Mouse (Mus musculus) urinary bladder, adult 2 months (tissue): ENCODE measurements around the gene Nid2. TPM values are rescaled to one million over a fixed set of nuclear protein-coding genes. Genes with fewer than 3 reads are reported as not detected.

Experiments used
- DNase-seq: peaks from one replicate; pipeline ENCODE4 v3.0.0; 2022; ENCODE audit warnings: low spot score
- polyA plus RNA-seq: library from polyadenylated mRNA; depleted of rRNA; stranded (reverse); fragments of >200 nt; gene quantifications from 2 replicates; pipeline ENCODE4 v1.2.3, GENCODE M21; 2012

Nid2 gene
- polyA plus RNA-seq, 1 experiment, result 9.0 TPM

DNA sequence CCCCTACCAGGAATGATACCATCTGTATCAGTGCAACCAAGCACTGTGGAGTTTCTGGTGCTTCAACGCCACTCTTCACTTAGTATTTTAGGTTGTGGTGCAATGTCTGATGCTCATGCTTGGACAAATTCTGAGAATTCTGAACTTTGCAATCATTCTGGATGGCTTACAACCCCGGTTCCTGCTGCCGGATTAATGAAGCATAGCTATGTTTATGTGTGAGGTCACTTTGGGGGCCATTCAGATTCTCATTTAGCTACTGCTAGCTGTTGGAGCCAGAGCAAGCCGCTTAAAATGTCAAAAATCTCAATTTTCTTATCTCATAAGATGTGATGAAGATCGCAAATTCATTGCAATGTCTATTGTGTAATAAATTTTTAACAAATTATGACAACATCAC, 6.2 kb upstream of the Nid2 start:
- DNase-seq, result no peak

DNA sequence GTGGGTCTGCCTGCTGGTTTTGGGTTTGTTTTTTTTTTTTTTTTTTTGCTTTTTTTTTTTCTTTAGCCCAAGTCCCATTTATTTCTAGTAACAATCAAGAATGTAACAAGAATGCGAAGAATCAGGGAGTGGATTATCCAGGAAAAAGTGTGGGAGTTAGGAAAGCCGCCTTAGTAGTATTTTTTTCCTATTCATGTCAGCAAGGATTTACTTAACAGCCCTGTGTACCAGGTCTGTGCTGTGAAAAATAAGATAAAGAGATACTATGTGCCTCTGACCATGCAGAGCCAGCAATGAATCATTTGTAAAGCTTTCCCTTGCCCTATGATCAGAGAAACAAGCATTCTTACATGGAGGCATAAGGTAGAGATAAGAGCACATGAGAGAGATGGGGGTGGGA, 4.8 kb upstream of the Nid2 start:
- DNase-seq, result no peak

DNA sequence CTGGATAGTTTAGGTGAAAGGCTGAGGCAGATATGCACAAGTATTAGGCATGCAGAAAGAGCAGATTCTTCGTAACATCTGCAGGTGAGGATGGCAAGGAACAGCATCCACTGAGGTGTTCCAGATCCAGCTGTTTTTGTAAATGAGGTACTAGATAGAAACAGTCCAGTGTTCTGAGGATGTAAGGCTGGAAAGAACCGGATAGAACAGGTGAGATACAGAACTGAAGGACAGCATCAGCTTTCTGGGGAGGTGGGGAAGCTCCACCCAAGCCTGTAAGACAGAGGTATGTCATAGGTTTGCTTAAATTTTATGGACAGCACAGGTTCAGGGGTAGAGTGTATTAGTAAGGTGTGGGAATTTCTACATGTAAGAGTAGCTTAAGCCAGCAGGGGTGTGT, 4.3 kb upstream of the Nid2 start:
- DNase-seq, result no peak

DNA sequence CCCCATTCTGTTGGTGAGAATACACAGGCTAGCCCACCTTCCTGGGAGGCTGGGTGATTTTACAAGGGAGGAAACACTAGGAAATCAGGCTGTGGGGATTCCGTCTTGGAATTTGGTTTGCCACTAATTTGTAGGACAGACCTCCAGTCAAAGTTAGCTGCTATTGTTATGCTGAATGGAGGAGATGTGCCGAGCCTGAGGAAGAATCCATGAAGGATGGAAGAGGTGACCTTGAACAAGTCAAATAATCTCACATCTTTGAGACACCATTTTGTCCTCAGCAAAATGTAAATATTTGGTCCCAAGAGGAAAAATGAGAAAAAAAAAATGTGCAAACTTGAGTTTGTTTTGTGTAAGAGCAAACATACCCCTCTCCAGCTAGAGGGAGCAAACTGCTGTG, 1.3 kb upstream of the Nid2 start:
- no peak for DNase-seq

DNA sequence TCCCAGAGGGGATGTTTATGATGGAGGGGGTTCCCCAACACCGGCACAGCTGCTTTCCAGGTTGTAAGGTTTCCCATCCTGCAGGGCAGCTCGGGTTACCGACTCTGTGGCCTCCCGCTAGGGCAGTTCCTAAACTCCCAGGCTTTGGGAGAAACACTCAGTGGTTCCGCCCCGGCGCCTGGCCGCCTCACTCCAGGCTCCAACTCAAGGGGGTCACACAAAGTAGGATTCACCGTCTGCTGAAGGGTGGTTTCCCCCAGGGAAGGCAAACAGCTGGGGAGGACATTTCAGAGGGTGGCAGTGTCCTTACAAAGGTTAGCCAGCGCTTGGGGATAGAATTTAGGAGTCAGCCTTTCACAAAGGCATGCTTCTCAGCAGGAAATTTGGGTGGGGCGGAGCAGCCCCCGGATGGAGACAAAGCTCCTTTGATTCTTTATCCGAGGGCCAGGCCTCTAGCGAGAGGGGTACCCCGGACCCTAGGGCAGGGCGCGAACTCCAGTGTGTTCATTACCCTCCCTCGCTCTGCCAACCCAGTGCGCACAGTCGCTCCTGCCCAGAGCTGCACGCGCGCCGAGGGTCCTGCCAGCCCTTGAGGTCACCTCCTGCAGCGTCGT, 547 bp upstream of the Nid2 start:
- DNase-seq, result no peak

DNA sequence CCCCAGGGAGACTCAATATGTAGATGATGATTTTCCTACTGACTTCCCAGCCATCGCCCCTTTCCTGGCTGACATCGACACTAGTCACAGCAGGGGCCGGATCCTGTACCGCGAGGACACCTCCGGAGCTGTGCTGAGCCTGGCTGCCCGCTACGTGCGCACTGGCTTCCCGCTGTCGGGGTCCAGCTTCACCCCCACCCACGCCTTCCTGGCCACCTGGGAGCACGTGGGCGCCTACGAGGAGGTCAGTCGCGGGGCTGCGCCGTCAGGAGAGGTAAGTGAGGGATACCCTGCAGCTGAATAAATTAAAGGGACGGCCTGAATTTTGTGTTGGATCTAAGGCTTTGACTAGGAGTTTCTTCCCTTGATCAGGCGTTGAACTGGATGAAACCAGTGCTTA, 1.2 kb downstream of the Nid2 start:
- no peak for DNase-seq

DNA sequence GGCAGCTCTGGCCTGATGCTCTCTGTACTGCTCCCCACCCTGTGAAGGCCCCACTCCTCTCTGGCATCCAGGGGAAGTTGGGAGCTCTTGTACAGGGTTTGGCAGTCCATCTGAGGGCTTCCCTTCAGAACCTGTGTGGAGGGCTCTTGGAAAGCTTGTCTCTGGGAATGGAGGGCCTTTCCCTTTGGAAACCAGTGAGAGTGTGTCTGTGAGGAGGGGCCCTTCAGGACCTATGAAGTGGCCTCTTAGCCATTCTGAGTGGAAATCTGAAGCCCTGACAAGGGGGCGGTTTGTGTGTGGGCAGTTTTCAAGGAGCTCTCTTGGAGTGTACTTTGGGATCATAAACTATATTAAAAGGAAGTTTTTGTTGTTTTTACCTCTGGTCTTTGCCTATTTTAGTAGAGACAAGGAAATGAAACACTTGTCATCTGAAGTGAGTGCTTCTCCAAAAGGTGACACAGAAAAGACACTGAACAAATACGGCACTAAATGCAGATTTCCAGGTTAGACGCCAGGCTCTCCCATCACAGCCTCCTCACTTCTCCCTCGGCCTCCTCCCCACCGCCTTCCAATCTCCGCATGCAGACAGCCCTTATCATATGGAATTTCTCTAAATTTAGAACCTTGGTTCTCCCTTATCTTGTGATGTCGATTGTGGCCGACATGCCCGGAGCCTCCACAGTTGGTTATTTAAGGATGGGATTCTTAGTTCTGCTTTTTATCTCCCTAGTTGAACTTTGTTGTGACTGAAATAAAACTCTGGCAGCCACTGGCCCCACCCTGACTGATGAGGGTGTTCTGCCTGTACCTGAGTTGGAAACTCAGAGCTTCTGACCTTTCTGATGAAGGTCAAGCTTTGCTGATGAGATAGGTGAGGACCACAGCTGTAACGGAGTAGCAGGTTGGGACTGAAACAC, 8.5 kb downstream of the Nid2 start:
- DNase-seq, result no peak

DNA sequence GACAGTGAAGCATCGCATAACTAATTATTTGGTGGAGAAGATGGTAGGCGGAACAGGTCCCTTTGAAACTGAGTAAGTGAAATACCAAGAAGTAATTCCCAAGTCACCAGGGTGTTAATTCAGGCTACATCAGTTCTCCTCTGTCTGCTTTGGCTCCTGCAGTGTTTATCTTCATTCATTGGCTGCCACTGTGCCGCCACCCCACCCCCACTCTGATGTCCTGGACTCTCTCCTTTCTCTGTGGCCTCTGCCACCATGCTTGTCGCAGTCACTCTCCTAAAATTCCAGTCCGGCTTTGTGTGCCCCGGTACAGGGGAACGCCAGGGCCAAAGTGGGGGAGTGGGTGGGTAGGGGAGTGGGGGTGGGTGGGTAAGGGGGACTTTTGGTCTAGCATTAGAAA, 9.7 kb downstream of the Nid2 start:
- DNase-seq, result no peak

DNA sequence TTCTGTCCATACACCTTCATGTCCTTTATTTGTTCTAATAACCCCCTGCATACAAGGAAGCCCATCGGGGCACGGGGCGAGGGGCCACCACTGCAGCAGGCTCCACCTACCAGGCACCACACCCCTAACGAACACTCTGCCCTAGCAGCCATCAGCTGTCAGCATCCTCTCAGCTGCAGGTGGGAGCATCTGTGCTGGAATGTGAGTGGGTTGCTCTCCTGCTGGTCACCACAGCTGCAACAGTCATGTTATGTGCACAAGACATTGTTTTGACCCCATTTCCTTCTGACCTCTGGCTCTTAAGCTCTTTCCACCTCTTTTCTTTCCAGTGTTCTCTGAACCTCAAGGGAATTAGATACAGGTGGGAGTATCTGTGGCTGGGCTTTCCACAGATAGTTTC, 10.9 kb downstream of the Nid2 start:
- no peak for DNase-seq

DNA sequence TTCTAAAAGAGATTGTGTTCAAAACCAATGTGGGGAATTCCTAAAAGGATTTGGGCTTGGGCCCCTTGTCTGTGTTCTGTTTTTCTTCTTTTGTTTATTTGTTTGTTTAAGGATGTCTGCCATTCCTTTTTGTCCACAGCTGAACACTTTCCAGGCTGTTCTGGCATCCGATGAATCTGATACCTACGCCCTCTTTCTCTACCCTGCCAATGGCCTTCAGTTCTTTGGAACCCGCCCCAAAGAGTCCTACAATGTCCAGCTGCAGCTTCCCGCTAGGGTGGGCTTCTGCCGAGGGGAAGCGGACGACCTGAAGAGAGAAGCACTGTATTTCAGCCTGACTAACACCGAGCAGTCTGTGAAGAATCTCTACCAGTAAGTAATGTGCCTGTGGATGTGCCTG, 12.5 kb downstream of the Nid2 start:
- no peak for DNase-seq

DNA sequence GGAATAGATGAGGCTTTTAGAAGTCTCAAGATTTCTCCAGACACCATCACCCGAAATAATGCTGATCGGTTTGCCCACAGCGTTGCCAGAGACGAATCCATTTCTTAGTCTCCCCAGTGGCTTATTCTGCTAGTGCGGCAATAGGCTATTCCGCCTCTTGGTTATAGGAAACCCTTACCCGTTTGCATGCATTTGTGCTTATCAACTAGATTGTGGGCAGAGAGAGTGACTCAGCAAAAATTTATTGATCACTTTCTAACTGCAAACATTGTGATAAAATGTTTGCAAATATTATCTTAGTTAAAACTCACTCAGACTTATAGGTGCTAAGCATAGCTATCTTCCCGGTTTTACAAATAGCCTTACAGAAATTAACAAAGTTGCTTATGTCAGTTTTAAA, 13.3 kb downstream of the Nid2 start:
- no peak for DNase-seq

DNA sequence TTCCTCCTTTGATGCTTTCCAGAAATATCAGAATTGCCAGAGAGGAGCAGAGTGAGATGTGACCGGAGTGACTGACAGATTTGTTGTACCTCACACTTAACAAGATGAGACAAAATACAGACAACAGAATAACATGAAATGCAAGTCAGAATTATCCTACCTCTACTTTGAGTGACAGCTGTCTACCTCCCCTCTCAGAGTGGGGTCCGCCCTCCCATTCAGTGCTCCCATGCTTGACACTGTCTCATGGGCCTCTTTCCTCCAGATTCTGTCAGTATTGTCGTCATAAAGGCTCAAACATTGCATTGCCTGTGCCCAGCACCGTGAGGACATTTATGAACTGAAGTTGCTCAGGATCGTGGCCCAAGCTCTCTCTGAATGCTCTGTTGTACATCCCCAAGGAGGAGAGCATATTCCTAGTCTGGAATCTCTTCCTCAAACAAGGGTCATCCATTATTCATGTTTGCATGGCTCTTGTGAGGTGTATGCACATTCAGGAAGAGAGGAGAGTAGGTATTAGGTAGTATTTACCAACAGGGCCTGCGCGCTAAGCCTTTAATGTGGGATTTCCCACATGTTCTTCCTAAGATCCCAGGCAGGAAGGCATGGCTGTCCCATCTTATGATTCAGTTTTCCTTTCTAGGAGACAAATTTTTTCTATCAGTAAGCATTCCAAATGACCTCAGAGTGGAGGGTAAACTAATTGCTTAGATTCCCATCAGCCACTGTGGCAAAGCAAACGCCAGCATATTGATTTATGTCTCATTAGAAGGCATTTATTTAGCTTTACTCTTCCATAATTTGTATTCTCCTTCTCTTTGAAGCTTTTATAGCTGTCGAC, 14.7 kb downstream of the Nid2 start:
- DNase-seq, result no peak

DNA sequence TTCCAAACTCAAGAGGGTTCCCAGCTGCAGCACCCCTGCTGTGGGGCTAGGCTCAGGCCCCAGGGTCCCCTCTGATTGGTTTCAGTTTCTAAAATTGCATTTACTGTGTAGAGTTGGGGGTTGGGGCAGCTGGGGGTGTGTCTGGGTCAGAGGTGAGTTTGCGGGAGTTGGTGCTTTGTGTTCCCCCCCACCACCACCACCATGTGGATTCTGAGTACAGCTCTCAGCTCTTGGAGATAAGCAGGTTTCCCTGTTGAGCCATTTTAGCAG, 15.2 kb downstream of the Nid2 start:
- DNase-seq, result no peak

DNA sequence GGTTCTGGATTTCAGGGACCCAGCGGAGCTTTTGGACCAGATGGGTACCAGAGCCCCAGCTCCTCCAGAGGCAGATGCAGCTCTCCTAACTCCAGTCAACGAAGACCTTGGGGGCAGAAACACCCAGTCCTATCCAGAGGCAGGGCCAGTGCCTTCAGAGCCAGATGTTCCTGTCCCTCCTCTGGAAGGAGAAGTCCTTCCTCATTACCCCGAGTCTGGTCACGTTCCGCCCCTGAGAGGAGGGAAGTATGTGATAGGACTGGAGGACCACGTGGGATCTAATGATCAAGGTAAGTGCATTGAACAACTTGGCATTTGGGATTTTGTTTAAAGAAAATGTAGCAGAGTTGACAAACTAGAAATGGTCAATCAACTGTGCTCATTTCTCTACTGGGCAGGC, 17.6 kb downstream of the Nid2 start:
- no peak for DNase-seq

DNA sequence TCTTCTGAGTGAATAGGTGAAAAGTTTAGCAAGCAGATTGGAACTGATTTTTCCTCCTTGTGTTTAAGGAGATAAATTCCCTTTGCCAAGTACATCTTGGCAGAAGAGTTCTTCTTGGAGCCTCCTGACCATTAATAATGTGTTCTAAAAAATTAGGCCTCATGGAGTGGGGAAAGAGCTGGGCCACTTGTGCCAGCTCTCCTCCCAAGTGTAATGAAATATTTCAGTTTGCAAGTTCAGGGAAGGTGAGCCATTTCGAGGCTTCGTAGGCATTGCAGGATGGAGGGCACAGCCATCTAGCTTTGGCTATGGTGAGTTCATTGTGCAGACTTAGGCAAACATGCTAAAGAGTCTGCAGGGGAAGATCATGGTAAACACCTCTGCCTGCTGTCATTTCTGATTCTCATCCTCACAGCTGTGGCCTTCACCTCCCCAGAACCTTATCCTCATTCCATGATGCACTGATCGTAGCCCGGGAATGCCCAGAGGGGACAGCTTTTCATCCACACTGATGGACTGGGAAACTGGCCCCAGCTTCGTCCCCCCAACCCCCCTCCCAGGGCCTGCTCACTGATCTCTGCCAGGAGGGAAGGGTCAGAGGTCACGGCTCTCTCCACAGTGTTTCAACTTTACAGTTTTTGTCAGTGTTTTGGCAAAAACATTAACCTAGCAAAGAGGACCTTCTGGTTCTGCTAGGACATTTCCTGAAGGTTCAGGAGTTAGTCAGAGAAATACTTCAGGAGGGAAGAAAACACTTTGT, 18.6 kb downstream of the Nid2 start:
- no peak for DNase-seq

DNA sequence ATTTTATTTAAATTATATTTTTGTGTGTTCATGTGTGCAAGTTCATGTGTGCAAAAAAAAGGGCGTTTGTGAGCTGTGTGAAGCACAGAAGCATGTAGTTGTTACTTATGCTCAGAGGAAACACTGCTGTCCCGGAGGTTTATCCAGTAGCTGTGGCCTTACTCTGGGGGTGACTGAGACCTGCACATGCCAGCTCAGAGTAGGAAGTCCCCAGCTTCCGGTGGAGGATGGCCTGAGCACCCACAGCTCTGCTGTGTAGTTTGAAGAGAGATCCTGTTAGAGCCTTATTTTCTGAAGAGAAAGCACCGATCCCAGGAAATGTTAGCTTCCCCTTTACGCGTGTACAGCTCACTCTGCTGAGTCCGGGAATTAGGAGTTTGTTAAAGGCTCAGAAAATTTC, 20.1 kb downstream of the Nid2 start:
- DNase-seq, result no peak

DNA sequence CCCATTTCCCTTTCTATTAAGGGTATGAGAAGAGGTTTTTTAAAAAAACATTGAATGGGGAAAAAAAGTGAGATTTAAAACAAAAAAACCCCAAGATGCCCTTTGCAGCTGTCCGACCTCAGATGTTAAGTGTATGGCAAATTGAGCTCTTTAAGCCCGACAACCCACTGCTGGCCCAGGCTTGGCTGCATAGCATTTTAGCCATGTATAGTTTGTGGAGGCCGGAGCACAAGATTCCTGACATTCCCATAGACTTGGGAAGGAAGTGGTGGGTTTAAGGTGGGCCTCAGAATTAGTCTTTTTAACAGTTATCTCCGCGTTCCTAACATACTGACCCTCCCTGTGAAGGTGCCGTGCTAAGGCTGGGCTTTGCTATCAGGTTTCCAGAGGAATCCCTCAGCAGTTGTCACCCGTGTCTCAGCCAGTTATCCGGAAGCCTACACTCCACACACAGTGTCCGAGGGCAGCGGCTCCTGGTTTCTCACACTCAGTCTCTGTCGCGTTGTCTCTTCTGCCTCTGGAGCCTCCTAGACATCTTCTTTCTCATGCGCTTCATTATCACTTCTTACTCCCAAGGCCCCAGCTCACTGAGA, 23.1 kb downstream of the Nid2 start:
- DNase-seq, result no peak

DNA sequence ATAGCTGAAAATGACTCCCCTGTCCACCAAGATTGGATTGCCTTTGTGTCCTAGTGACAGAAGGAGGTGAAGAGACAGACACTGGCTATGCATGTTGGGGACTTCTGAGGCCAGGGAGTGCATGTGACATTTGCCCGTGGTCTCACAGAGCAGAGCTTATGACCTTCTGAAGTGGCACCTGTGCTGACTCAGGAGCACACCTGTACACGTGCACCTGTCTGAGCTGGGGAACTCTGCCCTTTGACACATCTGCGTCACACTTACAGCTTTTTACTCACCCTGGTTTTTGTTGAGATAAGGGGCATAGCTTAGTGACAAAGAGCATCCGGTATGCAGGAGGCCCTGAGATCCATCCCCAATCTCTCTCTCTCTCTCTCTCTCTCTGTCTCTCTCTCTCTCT, 24.4 kb downstream of the Nid2 start:
- no peak for DNase-seq

DNA sequence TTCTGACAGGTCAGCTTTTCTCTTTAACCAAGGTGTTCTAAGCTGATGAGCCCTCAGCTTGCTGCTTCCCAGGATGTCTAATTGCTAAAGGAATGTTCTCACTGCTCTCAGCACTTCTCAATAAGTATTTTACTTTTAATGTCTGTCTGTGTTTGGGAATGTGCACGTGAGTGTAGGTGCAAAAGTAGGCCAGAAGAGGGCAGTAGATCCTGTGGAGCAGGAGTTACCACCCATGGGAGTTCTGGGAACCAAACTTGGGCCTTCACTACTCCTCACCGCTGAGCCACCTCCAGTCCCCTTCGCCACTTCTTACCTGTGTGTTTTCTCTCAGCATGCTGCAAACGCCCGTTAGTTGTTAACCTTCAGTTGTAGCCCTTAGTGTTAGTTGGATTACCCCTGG, 25.1 kb downstream of the Nid2 start:
- DNase-seq, result no peak

DNA sequence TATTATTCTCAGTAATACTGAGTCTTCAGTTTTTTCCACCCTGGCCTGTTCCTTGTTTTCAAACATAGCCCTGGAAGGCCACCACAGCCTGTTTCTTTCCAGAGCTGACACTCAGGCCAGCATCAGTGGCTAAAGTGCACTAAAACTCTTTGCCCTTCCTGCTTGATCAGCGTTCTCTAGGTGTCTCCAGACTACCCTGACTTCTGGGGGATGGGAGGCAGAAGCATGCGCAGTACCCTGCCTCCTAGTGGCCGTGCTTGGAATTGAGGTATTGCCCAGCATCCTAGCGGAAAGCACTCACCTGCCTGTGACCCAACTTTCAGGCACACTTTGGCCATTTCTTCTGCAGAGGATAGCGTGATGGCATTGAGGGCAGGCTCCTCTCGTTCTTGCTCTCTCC, 25.8 kb downstream of the Nid2 start:
- peak; percentile 39 for DNase-seq

DNA sequence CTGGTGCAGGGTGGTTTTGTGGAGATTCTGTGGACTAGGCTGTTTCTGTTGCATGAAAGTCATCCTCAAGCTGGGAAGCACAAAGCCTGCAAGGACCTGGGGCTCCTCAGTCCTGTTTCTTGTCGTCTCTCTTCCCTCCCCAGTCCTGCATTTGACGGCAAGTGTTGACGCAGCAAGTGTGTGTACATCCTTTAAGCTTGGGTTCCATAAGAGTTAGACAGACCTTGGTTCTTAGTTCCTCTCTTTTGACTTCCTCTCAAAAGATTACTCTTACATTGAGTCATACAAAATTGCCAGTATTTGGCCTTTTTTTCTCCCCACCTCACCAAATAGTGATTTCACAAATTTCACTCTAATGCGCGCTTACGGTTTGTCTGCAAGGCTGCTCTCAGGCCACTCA, 26.3 kb downstream of the Nid2 start:
- no peak for DNase-seq

DNA sequence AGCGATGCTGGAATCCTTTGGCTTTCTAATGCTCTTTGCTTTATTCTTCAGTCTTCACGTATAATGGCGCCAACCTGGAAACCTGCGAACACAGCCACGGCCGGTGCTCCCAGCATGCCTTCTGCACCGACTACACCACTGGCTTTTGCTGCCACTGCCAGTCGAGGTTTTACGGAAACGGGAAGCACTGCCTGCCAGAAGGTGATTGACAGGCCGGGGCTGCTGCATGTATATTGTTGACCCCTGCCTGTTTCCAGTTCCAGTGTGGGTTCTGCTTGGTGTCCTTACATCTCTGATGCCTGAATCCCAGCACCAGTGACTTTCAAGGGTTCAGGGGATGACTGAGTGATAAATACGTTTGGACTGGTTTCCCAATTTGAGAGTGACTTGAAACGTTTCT, 26.9 kb downstream of the Nid2 start:
- no peak for DNase-seq
